Mouse (Mus musculus) gastrocnemius, adult 2 months (tissue): ENCODE results near the gene Anapc13. TPM values are rescaled to one million over a fixed set of nuclear protein-coding genes. Genes with fewer than 3 reads are reported as not detected.

Source experiments
- DNase-seq: peaks from one replicate; pipeline ENCODE4 v3.0.0; 2022
- H3K27ac ChIP-seq: fragments of 200-600 bp; 2 replicates; pipeline ENCODE4 v1.8.1; 2022; ENCODE audit warnings: mild to moderate bottlenecking
- H3K4me3 ChIP-seq: fragments of 200-600 bp; 2 replicates; pipeline ENCODE4 v1.8.1; 2022; ENCODE audit warnings: mild to moderate bottlenecking, moderate library complexity
- CTCF ChIP-seq: fragments of 200-600 bp; IDR thresholded peaks from 2 replicates; pipeline ENCODE4 v1.8.1; 2022; ENCODE audit warnings: antibody characterized with exemption, mild to moderate bottlenecking, moderate library complexity
- intact Hi-C: fragments of 180-260 bp; cut with DNase I; formaldehyde crosslinking; loops from one replicate; pipeline ENCODE4 v1.15.1; 2025
- total RNA-seq, 2 experiments: library from RNA; stranded (reverse); gene quantifications; 2 replicates each; pipeline ENCODE4 v1.2.3; 2021

Anapc13 gene
- total RNA-seq, 2 experiments from 2014 or later, result 217 to 239 TPM

DNA sequence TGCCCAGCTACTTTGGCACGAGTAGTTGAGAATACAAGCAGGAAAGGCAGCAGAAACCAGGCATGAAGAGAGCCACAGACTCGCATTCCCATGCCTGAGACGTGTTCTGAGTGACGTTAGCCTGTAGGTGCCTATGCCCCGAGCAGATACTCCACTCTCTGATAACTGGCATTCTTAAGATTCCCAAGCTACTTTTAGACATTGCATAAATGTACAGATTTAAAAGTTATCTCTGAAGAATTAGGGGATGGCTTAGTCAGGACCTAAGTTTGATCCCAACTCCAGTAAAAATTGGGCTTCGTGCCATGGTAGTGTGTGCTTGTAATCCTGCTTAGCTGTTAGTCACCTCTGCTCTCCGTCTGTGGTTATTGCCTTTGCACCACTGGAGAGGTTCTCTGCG lies 8.4 kb downstream of the Anapc13 start:
- no peak for TF ChIP-seq CTCF
- intact Hi-C loops, result no loop called here
- Histone ChIP-seq H3K27ac (no peak overlapping the region), H3K4me3 (no peak overlapping the region)
- no peak for DNase-seq

DNA sequence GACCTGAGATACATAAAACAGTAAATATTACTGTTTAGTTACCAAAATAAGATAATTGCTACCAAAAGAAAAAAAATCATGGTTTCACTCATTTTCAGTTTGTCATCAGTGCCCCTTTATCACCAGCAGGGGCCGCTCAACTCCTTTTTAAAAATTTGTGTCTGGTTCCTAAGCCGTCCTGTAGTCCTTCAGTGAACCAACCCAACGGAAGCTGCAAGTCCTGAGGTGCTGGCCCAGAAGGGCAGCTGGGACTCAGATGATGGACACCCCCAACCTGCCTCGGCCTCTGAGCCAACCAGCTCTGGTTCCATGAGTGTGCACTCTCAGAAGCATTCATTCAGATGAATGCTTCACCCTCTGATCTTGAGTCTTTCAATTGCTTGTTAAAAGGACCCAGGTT lies 10.5 kb downstream of the Anapc13 start:
- Histone ChIP-seq H3K4me3 (no peak overlapping the region), H3K27ac (no peak overlapping the region)
- DNase-seq, result peak; percentile 65
- intact Hi-C loops, result loop anchor here (2.0 kb wide), 1 partner anchor 76 kb away; no protein-coding TSS in a partner anchor
- TF ChIP-seq CTCF, result peak; percentile 91

DNA sequence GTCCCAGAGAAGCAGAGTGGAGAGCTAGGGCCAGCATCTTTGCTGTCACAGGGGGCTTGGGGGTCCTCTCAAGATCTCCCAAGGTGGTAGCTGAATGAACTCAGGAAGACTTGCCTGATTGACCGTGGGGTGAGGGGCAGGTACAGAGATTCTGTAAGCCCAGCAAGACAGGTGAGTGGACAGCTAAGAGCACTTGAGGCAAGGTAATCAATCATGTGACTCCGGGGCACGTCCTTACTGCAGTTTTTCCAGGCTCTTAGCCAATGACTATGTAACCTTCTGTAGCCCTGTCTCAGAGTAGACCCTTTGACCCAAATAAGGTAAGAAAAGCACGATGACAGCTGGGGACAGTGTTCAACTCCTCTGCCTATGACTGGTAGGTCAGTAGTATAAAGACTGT lies 11.0 kb downstream of the Anapc13 start:
- DNase-seq, result no peak
- intact Hi-C loops, result loop anchor here (1.0 to 2.0 kb wide), 2 partner anchors 76 to 147 kb away; no protein-coding TSS in a partner anchor
- TF ChIP-seq CTCF, result no peak
- H3K4me3 ChIP-seq, result no peak overlapping the region
- H3K27ac ChIP-seq, result no peak overlapping the region

DNA sequence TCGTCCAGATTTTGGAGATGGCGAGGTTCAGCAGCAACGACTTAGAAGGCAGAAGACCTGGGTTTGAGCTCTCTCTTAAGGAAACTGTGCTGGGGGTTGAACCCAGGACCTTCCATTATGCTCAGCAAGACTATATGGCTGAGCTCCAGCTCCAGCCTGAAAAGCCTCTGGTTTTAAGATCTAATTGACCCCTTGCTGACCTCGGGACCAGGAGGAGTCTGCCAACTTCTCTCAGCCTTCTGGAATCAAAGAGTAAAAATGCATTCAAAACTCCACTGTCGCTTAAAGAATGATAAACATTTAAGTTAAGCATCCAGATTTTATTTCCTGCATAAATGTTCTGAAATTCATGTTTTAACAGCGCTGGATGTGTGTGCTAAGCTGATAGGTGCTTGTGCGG lies 12.9 kb downstream of the Anapc13 start:
- intact Hi-C loops, result no loop called here
- 0 out of 2 replicates have a peak overlapping the region, but pooled peaks have one; percentile 9 for H3K27ac ChIP-seq

DNA sequence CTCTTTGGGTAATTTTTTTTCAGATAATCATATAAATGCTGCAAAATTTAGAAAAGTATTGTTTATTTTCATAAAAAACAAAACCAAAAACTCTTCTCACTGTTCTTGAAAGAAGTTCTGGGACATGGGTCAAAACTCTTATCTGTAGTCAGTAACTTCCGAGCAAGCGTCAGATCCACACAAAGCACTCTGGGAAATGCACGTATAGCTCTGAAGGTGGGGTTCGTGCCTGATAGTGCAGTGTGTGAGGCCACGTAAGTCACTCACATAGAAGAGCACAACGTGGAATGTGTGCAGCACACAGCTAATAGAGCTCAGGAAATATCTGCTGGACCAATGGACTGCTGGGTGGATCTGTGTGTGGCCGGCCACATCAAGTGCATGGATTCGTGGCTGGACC lies 13.4 kb downstream of the Anapc13 start:
- H3K27ac ChIP-seq, result 0 out of 2 replicates have a peak overlapping the region, but pooled peaks have one; percentile 9
- no peak for DNase-seq
- intact Hi-C loops, result no loop called here
- TF ChIP-seq CTCF, result no peak
- H3K4me3 ChIP-seq, result no peak overlapping the region

More for the DNA sequence above, 12.9 kb downstream of the Anapc13 start:
- H3K4me3 ChIP-seq, result no peak overlapping the region
- TF ChIP-seq CTCF, result no peak
- no peak for DNase-seq

DNA sequence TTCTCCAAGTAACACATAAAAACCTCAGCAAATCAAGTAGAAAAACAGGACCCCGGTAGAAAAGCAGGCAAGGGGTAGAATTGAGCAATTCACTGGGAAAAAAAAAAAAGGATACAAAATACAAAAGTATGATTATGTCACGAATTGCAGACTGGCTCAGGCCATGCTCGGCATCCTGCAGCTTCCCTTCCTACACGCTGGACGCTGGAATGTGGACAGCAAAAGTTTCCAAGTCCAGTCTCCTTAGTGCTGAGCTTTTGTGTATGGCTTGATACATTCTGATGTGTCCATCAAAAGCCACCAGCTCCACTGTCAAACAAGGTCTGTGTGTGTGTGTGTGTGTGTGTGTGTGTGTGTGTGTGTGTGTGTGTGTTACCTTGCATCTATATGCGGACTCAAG lies 15.4 kb downstream of the Anapc13 start:
- no peak for DNase-seq
- TF ChIP-seq CTCF, result no peak
- intact Hi-C loops, result no loop called here
- Histone ChIP-seq H3K27ac (peak overlapping the region; percentile 3; the same call in 1 of the 2 replicates), H3K4me3 (no peak overlapping the region)

DNA sequence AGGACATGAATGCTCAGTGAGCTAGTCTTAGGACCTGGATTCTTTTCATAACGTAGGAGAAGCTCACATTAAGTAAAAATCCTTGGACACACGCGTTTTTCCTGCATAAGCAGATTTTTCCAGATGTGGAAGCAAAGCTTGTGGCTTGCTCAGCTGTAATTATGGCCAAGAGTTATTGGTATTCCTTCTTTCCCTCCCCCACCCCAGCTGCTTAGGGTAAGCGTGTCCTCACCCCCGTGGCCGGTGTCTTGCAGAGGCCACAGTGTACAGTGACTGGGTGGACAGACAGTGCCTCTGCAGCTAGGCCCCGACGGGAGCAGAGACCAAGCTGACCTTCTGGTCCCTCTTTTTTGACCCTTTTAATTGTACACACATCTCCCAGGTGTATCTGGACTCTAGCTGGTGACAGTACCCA lies 17.0 kb downstream of the Anapc13 start:
- Histone ChIP-seq H3K27ac (peak overlapping the region; percentile 84), H3K4me3 (peak overlapping the region; percentile 33)
- intact Hi-C loops, result no loop called here
- DNase-seq, result peak; percentile 69
- TF ChIP-seq CTCF, result no peak

DNA sequence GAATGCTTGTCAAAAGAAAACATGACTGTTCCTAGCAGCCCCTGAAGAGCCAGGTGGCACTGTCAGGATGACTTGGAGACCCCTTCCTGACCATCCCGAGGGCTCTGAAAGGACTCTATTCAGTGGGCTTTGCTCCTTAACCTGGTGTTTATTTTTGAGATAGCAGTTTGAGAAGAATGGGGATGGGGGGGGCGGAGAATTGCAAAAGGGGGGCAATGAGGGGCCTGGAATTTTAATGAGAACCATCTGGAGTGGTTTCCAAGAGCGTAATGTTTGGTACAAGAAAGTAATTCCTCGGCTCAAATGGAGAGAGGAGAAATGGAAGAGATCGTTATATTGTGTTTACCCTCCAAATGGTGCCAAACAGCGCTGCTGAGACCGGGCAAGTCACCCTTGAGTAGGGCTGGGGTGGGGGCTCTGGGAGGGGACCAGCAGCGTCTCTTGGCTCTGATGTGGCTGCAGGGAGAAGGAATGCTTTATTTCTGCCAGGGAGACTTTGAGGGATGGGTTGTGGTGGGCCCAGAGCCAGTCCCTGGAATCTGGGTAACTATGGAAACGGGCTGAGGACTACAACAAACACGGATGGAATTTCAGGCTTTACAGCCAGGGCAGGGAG lies 17.5 kb downstream of the Anapc13 start:
- peak; percentile 86 for DNase-seq
- intact Hi-C loops, result no loop called here
- Histone ChIP-seq H3K27ac (peak overlapping the region; percentile 84), H3K4me3 (peak overlapping the region; percentile 33)
- TF ChIP-seq CTCF, result no peak

DNA sequence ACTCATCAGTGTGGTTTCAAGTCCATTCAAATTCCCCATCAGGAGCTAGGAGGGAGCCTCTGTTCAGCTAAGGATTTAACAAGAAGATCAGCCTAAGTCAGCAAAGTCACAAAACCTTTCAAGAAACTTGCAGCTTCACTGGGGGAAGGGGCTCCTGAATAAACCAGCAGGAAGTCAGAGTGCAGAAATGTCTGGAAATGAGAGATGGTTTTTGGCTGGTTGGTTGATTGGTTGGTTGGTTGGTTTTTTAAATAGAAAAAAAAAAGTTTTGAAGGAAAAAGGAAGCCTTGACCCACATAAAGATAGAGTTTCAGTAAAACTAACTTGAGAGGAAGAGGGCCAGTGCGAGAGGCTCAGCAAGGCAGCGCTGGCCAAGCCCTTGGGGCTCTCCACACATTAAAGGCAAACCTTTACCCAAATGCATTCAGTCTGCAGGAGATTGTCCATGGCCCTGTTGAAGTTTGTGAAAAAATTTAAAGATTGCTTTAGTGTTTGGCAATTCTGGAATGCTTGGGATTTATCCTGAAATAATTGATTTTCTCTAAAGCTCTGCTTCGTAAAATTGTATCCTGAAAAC lies 19.1 kb downstream of the Anapc13 start:
- intact Hi-C loops, result no loop called here
- no peak overlapping the region for H3K4me3 ChIP-seq
- no peak for TF ChIP-seq CTCF
- peak overlapping the region; percentile 84 for H3K27ac ChIP-seq
- DNase-seq, result no peak

DNA sequence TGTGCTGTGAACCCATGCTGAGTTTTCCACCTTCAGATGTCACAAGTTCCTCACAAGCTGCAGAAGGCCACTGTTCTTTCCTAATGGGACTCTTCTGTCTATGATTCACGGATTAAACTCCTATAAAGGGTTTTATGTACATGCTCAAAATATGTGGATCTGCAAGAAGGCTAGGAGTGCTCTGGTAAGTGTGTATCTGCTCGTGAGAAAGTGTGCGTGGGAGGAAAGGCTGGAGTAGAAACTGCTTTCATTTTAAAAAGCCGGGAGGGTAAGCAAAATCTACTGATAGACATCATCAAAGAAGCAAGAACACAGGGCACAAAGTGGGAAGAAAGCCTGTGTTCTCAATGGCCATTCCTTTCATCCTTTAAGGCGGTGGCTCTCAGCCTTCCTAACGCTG lies 20.9 kb downstream of the Anapc13 start:
- no peak for TF ChIP-seq CTCF
- intact Hi-C loops, result no loop called here
- no peak for DNase-seq
- no peak overlapping the region for H3K27ac ChIP-seq
- H3K4me3 ChIP-seq, result no peak overlapping the region

DNA sequence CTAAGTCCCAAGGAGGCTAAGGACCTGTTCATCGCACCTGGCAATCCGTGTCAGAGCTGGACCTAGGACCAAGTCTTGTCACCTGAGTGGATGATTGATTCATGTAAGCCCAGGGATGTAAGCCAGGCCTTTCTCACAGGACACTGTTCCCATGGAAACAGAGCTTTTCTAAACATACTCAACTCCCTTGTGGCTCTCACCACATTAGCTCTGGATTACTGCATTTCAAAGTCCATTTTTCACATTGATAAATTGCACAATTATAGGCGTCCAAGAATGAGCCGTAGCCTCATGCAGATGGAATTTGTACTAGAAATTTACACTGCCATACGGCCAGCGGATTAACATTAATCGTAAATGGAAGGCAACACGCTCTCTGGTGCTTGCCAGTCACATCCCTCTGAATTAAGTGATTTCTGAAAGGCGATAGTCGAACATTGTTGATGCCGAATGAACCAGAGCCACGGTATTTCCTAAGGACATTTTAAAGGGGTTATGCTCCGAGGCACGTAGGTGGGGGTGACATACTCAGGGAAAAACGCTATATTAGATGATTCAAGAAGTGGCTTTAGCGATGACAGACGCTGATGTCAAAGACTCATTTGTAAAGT lies 23.9 kb downstream of the Anapc13 start:
- no peak for DNase-seq
- H3K4me3 ChIP-seq, result peak overlapping the region; percentile 17; the same call in 1 of the 2 replicates
- no peak for TF ChIP-seq CTCF
- intact Hi-C loops, result no loop called here
- peak overlapping the region; percentile 65 for H3K27ac ChIP-seq

DNA sequence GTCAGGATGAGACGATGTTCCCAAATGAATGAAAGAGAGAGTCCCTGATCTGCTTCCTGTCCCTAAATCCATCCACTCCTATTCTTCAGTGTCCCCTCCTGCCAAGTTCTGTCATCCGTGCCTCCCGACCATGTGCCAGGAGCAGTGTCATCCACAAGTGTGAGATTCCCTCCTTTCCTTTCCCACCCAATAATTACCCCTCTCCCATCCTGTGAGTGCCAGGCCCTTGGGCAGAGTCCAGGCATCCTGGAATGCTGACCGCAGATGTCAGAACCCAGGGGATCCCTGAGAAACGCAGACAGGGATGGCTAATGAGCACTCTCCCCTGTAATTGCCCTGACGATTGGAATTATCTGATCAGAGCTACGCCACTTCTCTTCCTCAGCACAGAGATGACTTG lies 24.5 kb downstream of the Anapc13 start:
- DNase-seq, result peak; percentile 68
- Histone ChIP-seq H3K27ac (peak overlapping the region; percentile 65), H3K4me3 (no peak overlapping the region)
- no peak for TF ChIP-seq CTCF
- intact Hi-C loops, result no loop called here

DNA sequence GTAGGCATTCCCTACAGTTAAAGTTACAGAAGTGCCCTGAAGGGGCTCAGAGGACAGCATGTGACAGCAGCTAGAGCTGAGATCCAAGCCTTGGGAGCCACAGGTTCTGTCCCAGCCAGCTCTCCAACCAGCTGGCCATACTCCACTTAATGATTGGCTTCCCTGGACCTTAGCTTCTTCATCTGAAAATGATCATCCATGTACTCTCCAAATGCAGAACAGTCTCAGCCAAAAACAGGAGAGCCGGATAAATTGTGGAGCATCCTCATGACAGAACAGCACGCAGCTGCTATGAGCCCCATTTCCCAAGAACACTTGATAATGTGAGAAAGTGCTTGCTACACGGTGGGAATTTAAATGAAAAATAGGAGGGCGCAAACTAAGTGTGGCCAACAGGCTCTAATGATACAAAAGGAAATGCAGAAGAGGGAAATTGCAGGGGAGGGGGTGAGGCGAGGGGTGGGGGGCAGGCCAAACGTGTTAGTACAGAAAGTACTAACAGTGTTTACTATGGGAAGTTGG lies 25.2 kb downstream of the Anapc13 start:
- intact Hi-C loops, result no loop called here
- Histone ChIP-seq H3K27ac (peak overlapping the region; percentile 65), H3K4me3 (no peak overlapping the region)
- TF ChIP-seq CTCF, result no peak
- no peak for DNase-seq
